Mouse (Mus musculus) hindbrain, postnatal 0 days (tissue): Measurements from ENCODE around the gene Large2. TPM values are rescaled to one million over a fixed set of nuclear protein-coding genes. Genes with fewer than 3 reads are reported as not detected.

Experiments used
- ATAC-seq: fragments of 200-750 bp; cut with Nextera tagmentation; 2 replicates; pipeline ENCODE4 v1.8.0; 2017; ENCODE audit warnings: mild to moderate bottlenecking, moderate TSS enrichment, moderate library complexity
- DNase-seq: peaks from one replicate; pipeline ENCODE4 v3.0.0-alpha.2; 2015; ENCODE audit warnings: low spot score
- H3K27ac ChIP-seq: fragments of 300-500 bp; sonication (generic); 2 replicates; pipeline ENCODE4 v1.5.1; 2014; ENCODE audit warnings: mild to moderate bottlenecking
- H3K27me3 ChIP-seq: fragments of 300-500 bp; sonication (generic); 2 replicates; pipeline ENCODE4 v1.6.1; 2014; ENCODE audit warnings: low read length, mixed read lengths; ENCODE audit not compliant: insufficient read depth
- H3K36me3 ChIP-seq: fragments of 300-500 bp; sonication (generic); 2 replicates; pipeline ENCODE4 v1.6.1; 2014; ENCODE audit warnings: low read length, mixed read lengths; ENCODE audit not compliant: insufficient read depth
- H3K4me1 ChIP-seq: fragments of 300-500 bp; sonication (generic); 2 replicates; pipeline ENCODE4 v1.6.1; 2014; ENCODE audit warnings: antibody characterized with exemption, low read length, mixed read lengths; ENCODE audit not compliant: insufficient read depth
- H3K4me2 ChIP-seq: fragments of 300-500 bp; sonication (generic); 2 replicates; pipeline ENCODE4 v1.6.1; 2014; ENCODE audit warnings: low read depth, mild to moderate bottlenecking, low read length, moderate library complexity, mixed read lengths
- H3K4me3 ChIP-seq: fragments of 300-500 bp; sonication (generic); 2 replicates; pipeline ENCODE4 v1.5.1; 2014; ENCODE audit warnings: low read length
- H3K9ac ChIP-seq: fragments of 300-500 bp; sonication (generic); replicated peaks from 2 replicates; pipeline ENCODE4 v1.6.1; 2014; ENCODE audit warnings: mild to moderate bottlenecking, low read length, moderate library complexity, mixed read lengths
- H3K9me3 ChIP-seq: fragments of 300-500 bp; sonication (generic); 2 replicates; pipeline ENCODE4 v1.6.1; 2016; ENCODE audit warnings: low read length, mixed read lengths
- CTCF ChIP-seq: IDR thresholded peaks from 2 replicates; pipeline ENCODE4 v1.5.1; 2016; ENCODE audit warnings: antibody characterized with exemption, control low read depth, low read depth
- WGBS: fragments of 180-500 bp; shearing (Covaris S2); extraction: QIAGEN DNeasy Blood & Tissue Kit; methylation state at CpG from one replicate; pipeline ENCODE4 v1.1.7; 2014; 5-methylcytosine and 5-hydroxymethylcytosine counted together
- polyA plus RNA-seq: library from polyadenylated mRNA; unstranded; fragments of >200 nt; fragmentation: Nextera tagmentation; extraction: Ambion mirVana; gene quantifications from 2 replicates; pipeline ENCODE4 v1.2.1, GENCODE M21; 2015
- total RNA-seq: library from RNA; depleted of rRNA; stranded (reverse); fragments of >200 nt; gene quantifications from 2 replicates; pipeline ENCODE4 v1.2.3, GENCODE M21; 2014

Gene Large2
- total and polyA plus RNA-seq, 2 experiments from 2014 or later: 0.16 to 1.8 TPM

DNA sequence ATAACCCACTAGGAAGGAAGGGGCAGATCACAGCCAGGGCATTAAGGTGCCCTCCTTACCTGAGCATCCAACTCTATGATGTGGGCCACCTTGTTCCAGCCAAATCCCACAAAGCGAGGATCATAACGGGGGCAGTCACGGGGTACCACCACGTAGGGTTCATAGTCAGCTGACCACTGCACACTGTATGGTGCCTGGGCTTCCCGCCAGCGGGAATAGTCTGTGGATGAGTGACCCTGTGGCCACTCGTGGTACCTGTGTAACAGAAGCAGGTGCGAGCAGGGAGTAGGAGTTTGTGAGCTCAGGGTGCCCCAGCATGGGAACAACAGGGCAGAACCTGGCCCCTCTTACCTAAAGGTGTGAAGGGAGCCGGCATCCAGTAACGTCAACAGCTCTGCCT lies 9.1 kb downstream of the Large2 start:
- no peak for DNase-seq
- ATAC-seq: no peak
- H3K9me3 ChIP-seq: no peaks in the 10 kb centered on the region
- peaks cover 4% of the 10 kb centered on the region; the same call in 1 of the 2 replicates for H3K4me1 ChIP-seq
- no peaks in the 10 kb centered on the region; the same call in 1 of the 2 replicates for H3K36me3 ChIP-seq
- H3K27ac ChIP-seq: no peak overlapping the region
- no peak for TF ChIP-seq CTCF
- no peaks in the 10 kb centered on the region for H3K27me3 ChIP-seq
- no peak overlapping the region for H3K4me2 ChIP-seq
- no peak overlapping the region for H3K9ac ChIP-seq
- 88% methylated on average over 10 of the region's 10 CpGs for WGBS
- H3K4me3 ChIP-seq: no peak overlapping the region

DNA sequence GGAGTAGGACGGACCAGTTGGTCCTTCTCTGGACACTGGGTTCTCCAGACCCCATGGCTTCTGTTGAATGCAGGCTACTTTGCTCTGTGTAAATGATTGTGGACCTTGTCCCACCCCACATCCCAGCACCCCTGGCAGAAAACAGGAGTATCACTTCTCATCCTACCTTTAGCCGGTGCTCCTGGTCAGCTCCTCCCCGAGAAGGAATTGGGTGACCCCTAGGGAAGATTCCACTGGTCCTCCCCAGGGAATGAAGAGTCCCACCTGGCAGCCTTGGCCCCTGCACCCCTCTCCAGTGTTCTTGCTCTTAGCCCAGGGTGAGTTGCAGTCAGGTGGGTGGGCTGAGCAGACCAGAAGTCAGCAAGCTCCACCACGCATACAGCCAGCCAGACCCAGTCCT lies 10.6 kb downstream of the Large2 start:
- WGBS: 91% methylated on average over 4 of the region's 4 CpGs
- no peak for TF ChIP-seq CTCF
- no peak overlapping the region for H3K27ac ChIP-seq
- no peak for ATAC-seq
- H3K4me3 ChIP-seq: no peak overlapping the region
- DNase-seq: no peak
- no peak overlapping the region for H3K4me2 ChIP-seq
- H3K36me3 ChIP-seq: peaks cover 11% of the 10 kb centered on the region
- no peaks in the 10 kb centered on the region for H3K9me3 ChIP-seq
- H3K9ac ChIP-seq: no peak overlapping the region
- H3K4me1 ChIP-seq: no peaks in the 10 kb centered on the region
- H3K27me3 ChIP-seq: no peaks in the 10 kb centered on the region

DNA sequence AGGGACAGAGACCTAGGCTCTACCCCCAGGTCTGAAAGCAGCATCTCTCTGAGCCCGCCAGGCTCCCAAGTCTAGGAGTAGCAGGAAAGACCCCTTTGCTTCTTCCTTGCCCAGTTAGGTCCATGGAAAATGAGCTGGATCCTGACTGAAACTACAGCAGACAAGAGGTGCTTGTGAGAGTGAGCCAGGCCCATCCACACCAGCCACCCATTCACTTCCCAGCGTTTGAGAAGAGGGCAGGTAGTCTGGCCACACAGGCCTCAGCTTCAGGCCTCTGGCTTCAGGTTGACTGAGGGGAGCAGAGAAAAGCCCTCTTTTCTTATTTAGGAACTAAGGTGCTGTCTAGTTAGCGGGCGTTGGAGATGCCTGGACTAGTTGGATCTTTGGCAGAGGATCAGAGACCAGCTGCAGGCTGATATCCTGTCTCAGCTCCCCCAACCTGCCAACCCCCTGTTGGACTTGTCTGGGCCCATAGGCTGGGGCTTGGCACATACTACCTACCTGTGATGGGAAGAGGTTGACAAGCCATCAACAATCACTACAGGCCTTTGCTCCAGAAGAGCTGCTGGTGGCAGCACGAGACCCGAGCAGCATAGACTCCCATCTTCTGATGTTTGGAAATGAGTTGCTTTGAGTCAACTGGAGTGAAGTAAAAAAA lies 12.0 kb downstream of the Large2 start:
- H3K9ac ChIP-seq: no peak overlapping the region
- no peak overlapping the region for H3K4me2 ChIP-seq
- 90% methylated on average over 6 of the region's 6 CpGs for WGBS
- no peak overlapping the region for H3K4me3 ChIP-seq
- no peak for ATAC-seq
- no peaks in the 10 kb centered on the region for H3K9me3 ChIP-seq
- H3K36me3 ChIP-seq: peaks cover 25% of the 10 kb centered on the region
- DNase-seq: no peak
- no peaks in the 10 kb centered on the region for H3K4me1 ChIP-seq
- no peak overlapping the region for H3K27ac ChIP-seq
- H3K27me3 ChIP-seq: no peaks in the 10 kb centered on the region
- no peak for TF ChIP-seq CTCF

DNA sequence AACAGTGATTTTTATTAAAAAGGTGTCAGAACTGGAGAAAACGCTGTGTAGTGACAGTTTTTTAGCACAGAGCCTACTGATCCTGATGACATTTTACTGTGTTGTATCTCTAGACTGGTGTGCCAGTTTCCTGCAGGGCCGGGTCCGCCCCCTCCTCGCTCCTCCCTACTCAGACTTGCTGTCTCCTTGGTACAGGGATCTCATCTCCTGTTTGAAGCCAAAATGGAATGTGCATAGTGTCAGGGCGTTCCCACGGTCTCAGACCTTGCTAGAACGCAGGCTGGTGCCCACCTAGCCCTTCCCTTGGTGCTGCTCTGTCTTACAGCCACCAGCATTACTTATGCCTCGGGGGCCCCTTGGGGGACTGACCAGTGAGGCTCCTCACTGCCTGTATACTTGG lies 12.9 kb downstream of the Large2 start:
- no peaks in the 10 kb centered on the region for H3K27me3 ChIP-seq
- 75% methylated on average over 8 of the region's 8 CpGs for WGBS
- TF ChIP-seq CTCF: no peak
- DNase-seq (no peak), ATAC-seq (no peak)
- H3K4me2 ChIP-seq: no peak overlapping the region
- H3K4me1 ChIP-seq: no peaks in the 10 kb centered on the region
- no peaks in the 10 kb centered on the region for H3K9me3 ChIP-seq
- H3K9ac ChIP-seq: no peak overlapping the region
- no peak overlapping the region for H3K4me3 ChIP-seq
- peaks cover 34% of the 10 kb centered on the region for H3K36me3 ChIP-seq
- no peak overlapping the region for H3K27ac ChIP-seq

DNA sequence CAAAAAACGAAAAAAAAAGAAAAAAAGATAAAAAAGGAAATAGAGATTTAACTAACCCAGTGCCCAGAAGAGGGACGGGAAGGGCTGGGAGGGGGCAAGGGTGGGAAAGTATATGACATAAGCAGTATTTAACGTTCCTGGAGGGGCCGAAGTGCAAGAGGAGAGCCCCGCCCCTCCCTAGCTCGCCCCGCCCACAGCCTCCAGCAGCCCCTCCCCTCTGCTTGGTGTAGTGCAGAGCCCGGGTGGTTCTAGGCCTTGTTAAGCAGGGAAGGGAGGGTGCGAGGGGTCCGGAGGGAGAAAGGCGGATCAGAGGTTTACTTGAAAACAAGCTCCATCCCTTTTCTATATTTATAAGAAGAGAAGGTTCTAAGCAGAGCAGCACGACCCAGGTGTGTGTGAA lies 13.8 kb downstream of the Large2 start:
- H3K27me3 ChIP-seq: no peaks in the 10 kb centered on the region
- H3K36me3 ChIP-seq: peaks cover 37% of the 10 kb centered on the region
- no peak for TF ChIP-seq CTCF
- DNase-seq (no peak), ATAC-seq (no peak)
- peak overlapping the region; percentile 49; the same call in 1 of the 2 replicates for H3K27ac ChIP-seq
- H3K4me3 ChIP-seq: no peak overlapping the region
- H3K9ac ChIP-seq: no peak overlapping the region
- no peaks in the 10 kb centered on the region for H3K9me3 ChIP-seq
- 22% methylated on average over 12 of the region's 12 CpGs for WGBS
- H3K4me1 ChIP-seq: no peaks in the 10 kb centered on the region
- H3K4me2 ChIP-seq: no peak overlapping the region

DNA sequence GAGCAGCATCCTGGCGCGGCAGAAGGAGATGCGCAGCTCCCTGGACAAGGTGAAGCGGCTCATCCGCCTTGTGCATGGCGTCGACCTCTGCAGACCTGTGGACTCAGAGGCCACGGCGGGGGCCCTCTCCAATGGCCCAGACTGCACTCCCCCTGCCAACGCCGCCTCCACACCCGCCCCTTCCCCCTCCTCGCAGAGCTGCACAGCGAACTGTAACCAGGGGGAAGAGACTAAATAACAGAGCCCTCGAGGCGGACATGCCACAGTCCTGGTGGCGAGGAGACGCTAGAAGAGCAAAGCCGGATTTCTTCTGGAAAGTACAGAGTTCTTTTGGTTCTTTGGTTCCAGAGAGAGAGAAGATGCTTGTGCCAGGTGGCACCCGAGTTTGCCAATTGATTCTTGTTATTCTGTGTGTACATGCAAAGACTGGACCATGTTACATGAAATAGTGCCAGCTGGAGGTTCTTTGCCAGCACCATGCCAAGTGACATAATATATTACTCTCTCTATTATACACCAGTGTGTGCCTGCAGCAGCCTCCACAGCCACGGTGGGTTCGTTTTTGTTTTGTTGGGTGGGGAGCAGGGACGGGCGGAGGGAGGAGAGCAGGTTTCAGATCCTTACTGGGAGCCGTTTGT lies 14.4 kb downstream of the Large2 start:
- Histone ChIP-seq H3K27me3 (no peaks in the 10 kb centered on the region), H3K9me3 (no peaks in the 10 kb centered on the region), H3K4me1 (no peaks in the 10 kb centered on the region), H3K4me3 (no peak overlapping the region), H3K27ac (peak overlapping the region; percentile 49), H3K4me2 (no peak overlapping the region), H3K36me3 (peaks cover 37% of the 10 kb centered on the region), H3K9ac (no peak overlapping the region)
- WGBS: 59% methylated on average over 25 of the region's 25 CpGs
- ATAC-seq: peak; percentile 64; the same call in 1 of the 2 replicates
- no peak for TF ChIP-seq CTCF
- DNase-seq: peak; percentile 68

DNA sequence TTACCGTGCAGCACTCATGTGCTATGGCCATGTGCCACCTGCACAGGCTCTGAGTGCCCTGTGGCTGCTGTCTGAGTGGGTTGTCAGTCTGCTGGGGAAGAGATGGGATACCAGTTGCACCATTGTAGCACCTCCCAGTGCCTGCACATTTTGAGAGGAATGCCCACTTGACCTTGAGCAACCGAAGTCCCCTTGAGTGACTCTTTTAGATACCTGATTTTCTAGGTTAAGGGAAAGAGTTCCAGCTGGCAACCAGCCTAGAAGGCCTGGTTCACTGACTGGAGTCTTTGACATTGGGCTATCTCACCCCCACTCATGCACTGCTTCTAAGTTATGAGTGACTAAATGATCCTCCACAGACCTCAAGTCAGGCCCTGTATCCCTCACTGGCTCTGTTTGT lies 15.4 kb downstream of the Large2 start:
- Histone ChIP-seq H3K4me1 (no peaks in the 10 kb centered on the region), H3K4me2 (no peak overlapping the region), H3K4me3 (no peak overlapping the region), H3K27me3 (no peaks in the 10 kb centered on the region), H3K27ac (0 out of 2 replicates have a peak overlapping the region, but pooled peaks have one; percentile 49), H3K9me3 (no peaks in the 10 kb centered on the region), H3K9ac (no peak overlapping the region), H3K36me3 (peaks cover 37% of the 10 kb centered on the region)
- no peak for DNase-seq
- TF ChIP-seq CTCF: no peak
- 85% methylated on average over 2 of the region's 2 CpGs for WGBS
- no peak for ATAC-seq
